Mouse (Mus musculus): Measurements from ENCODE around the gene Sirt3. TPM values are rescaled to one million over a fixed set of nuclear protein-coding genes. Genes with fewer than 3 reads are reported as not detected.

The Sirt3 gene
- polyA plus RNA-seq, 1 experiment from 2014 or later: 55.8 TPM

GRCm38 (mm10) chr7:140912293-140912692 lies 30.2 kb upstream of the Sirt3 start:
- no peaks in the 10 kb centered on the region for H3K9me3 ChIP-seq (replicated peaks)
- H3K27ac ChIP-seq: no peak overlapping the region
- no peak for ATAC-seq (replicated peaks; ENCODE audit: insufficient number of reproducible peaks, insufficient read depth, low FRiP score, low read depth)
- H3K9ac ChIP-seq: no peak overlapping the region
- 54% methylated on average over 3 of the region's 3 CpGs for WGBS
- H3K4me3 ChIP-seq: no peak overlapping the region
- H3K36me3 ChIP-seq: no peaks in the 10 kb centered on the region
- H3K4me1 ChIP-seq (replicated peaks): peaks cover 4% of the 10 kb centered on the region; the same call in 1 of the 2 replicates
- H3K27me3 ChIP-seq: peaks cover 1% of the 10 kb centered on the region; the same call in 1 of the 2 replicates
- no peak overlapping the region for H3K4me2 ChIP-seq

- WGBS: under 1% methylated on average over 19 of the region's 19 CpGs
- Histone ChIP-seq H3K36me3 (no peaks in the 10 kb centered on the region), H3K27ac (peak overlapping the region; percentile 45), H3K9me3 (replicated peaks) (no peaks in the 10 kb centered on the region), H3K27me3 (no peaks in the 10 kb centered on the region), H3K4me3 (peak overlapping the region; percentile 53), H3K4me1 (replicated peaks) (peaks cover 4% of the 10 kb centered on the region; the same call in 1 of the 2 replicates), H3K9ac (peak overlapping the region; percentile 54), H3K4me2 (peak overlapping the region; percentile 89)
- ATAC-seq (replicated peaks; ENCODE audit: insufficient number of reproducible peaks, insufficient read depth, low FRiP score, low read depth): peak; percentile 72
These were observed 26.6 kb upstream of the Sirt3 start for GRCm38 (mm10) chr7:140908634-140909107.

GRCm38 (mm10) chr7:140908181-140908580 lies 26.1 kb upstream of the Sirt3 start:
- Histone ChIP-seq H3K4me3 (no peak overlapping the region), H3K27me3 (no peaks in the 10 kb centered on the region), H3K9ac (no peak overlapping the region), H3K27ac (no peak overlapping the region), H3K4me2 (peak overlapping the region; percentile 89; the same call in 1 of the 2 replicates), H3K9me3 (replicated peaks) (no peaks in the 10 kb centered on the region), H3K36me3 (no peaks in the 10 kb centered on the region), H3K4me1 (replicated peaks) (peaks cover 4% of the 10 kb centered on the region; the same call in 1 of the 2 replicates)
- WGBS: 52% methylated on average over 7 of the region's 7 CpGs
- no peak for ATAC-seq (replicated peaks; ENCODE audit: insufficient number of reproducible peaks, insufficient read depth, low FRiP score, low read depth)

GRCm38 (mm10) chr7:140907697-140908096 lies 25.6 kb upstream of the Sirt3 start:
- H3K4me3 ChIP-seq: no peak overlapping the region
- WGBS: 81% methylated on average over 7 of the region's 7 CpGs

GRCm38 (mm10) chr7:140907131-140907530 lies 25.0 kb upstream of the Sirt3 start:
- H3K9ac ChIP-seq: no peak overlapping the region
- no peak overlapping the region for H3K4me2 ChIP-seq
- no peaks in the 10 kb centered on the region for H3K27me3 ChIP-seq
- ATAC-seq (replicated peaks; ENCODE audit: insufficient number of reproducible peaks, insufficient read depth, low FRiP score, low read depth): no peak
- H3K4me1 ChIP-seq (replicated peaks): peaks cover 4% of the 10 kb centered on the region; the same call in 1 of the 2 replicates
- no peak overlapping the region for H3K27ac ChIP-seq
- H3K9me3 ChIP-seq (replicated peaks): no peaks in the 10 kb centered on the region
- 68% methylated on average over 13 of the region's 13 CpGs for WGBS
- H3K4me3 ChIP-seq: no peak overlapping the region
- H3K36me3 ChIP-seq: no peaks in the 10 kb centered on the region

More at GRCm38 (mm10) chr7:140907697-140908096, 25.6 kb upstream of the Sirt3 start:
- Histone ChIP-seq H3K4me2 (no peak overlapping the region), H3K9me3 (replicated peaks) (no peaks in the 10 kb centered on the region), H3K27me3 (no peaks in the 10 kb centered on the region), H3K27ac (no peak overlapping the region), H3K36me3 (no peaks in the 10 kb centered on the region), H3K9ac (no peak overlapping the region), H3K4me1 (replicated peaks) (peaks cover 4% of the 10 kb centered on the region; the same call in 1 of the 2 replicates)
- no peak for ATAC-seq (replicated peaks; ENCODE audit: insufficient number of reproducible peaks, insufficient read depth, low FRiP score, low read depth)

GRCm38 (mm10) chr7:140905642-140906081 lies 23.6 kb upstream of the Sirt3 start:
- Histone ChIP-seq H3K4me1 (replicated peaks) (peaks cover 13% of the 10 kb centered on the region), H3K9me3 (replicated peaks) (no peaks in the 10 kb centered on the region), H3K9ac (no peak overlapping the region), H3K36me3 (no peaks in the 10 kb centered on the region), H3K4me2 (no peak overlapping the region), H3K27me3 (no peaks in the 10 kb centered on the region), H3K27ac (no peak overlapping the region), H3K4me3 (no peak overlapping the region)
- WGBS: 49% methylated on average over 2 of the region's 2 CpGs
- ATAC-seq (replicated peaks; ENCODE audit: insufficient number of reproducible peaks, insufficient read depth, low FRiP score, low read depth): no peak

- Histone ChIP-seq H3K27ac (no peak overlapping the region), H3K4me3 (no peak overlapping the region), H3K9me3 (replicated peaks) (no peaks in the 10 kb centered on the region), H3K4me2 (no peak overlapping the region), H3K27me3 (no peaks in the 10 kb centered on the region), H3K36me3 (peaks cover 9% of the 10 kb centered on the region), H3K4me1 (replicated peaks) (peaks cover 23% of the 10 kb centered on the region), H3K9ac (no peak overlapping the region)
- ATAC-seq (replicated peaks; ENCODE audit: insufficient number of reproducible peaks, insufficient read depth, low FRiP score, low read depth): no peak
- 26% methylated on average over 13 of the region's 13 CpGs for WGBS
These were observed 21.1 kb upstream of the Sirt3 start for GRCm38 (mm10) chr7:140903212-140903611.

GRCm38 (mm10) chr7:140902036-140902875 lies 20.1 kb upstream of the Sirt3 start:
- peaks cover 23% of the 10 kb centered on the region for H3K4me1 ChIP-seq (replicated peaks)
- no peaks in the 10 kb centered on the region for H3K27me3 ChIP-seq
- H3K36me3 ChIP-seq: peaks cover 19% of the 10 kb centered on the region
- no peak for ATAC-seq (replicated peaks; ENCODE audit: insufficient number of reproducible peaks, insufficient read depth, low FRiP score, low read depth)
- H3K27ac ChIP-seq: no peak overlapping the region
- no peak overlapping the region for H3K9ac ChIP-seq
- 83% methylated on average over 15 of the region's 15 CpGs for WGBS
- no peak overlapping the region for H3K4me3 ChIP-seq
- H3K9me3 ChIP-seq (replicated peaks): no peaks in the 10 kb centered on the region
- H3K4me2 ChIP-seq: no peak overlapping the region

GRCm38 (mm10) chr7:140900220-140900619 lies 18.1 kb upstream of the Sirt3 start, which contains the start of gene Cox8b:
TSS of gene Cox8b (minus strand) at chr7:140900446.
- H3K4me2 ChIP-seq: peak within 1 kb of the TSS; percentile 63
- WGBS: 40% methylated on average over 10 of the region's 10 CpGs
- H3K36me3 ChIP-seq: peaks cover 34% of the 10 kb centered on the region
- peaks cover 23% of the 10 kb centered on the region for H3K4me1 ChIP-seq (replicated peaks)
- H3K27ac ChIP-seq: peak within 1 kb of the TSS; percentile 85
- H3K9me3 ChIP-seq (replicated peaks): no peaks in the 10 kb centered on the region
- H3K9ac ChIP-seq: peak within 1 kb of the TSS; percentile 57
- peak within 1 kb of the TSS; percentile 45 for H3K4me3 ChIP-seq
- no peak; the same call in 1 of the 2 replicates for ATAC-seq (replicated peaks; ENCODE audit: insufficient number of reproducible peaks, insufficient read depth, low FRiP score, low read depth)
- H3K27me3 ChIP-seq: no peaks in the 10 kb centered on the region

GRCm38 (mm10) chr7:140899121-140899520 lies 17.0 kb upstream of the Sirt3 start:
- Histone ChIP-seq H3K4me2 (peak overlapping the region; percentile 63), H3K4me3 (peak overlapping the region; percentile 45), H3K4me1 (replicated peaks) (peaks cover 23% of the 10 kb centered on the region), H3K27me3 (no peaks in the 10 kb centered on the region), H3K9ac (peak overlapping the region; percentile 57; the same call in 1 of the 2 replicates), H3K27ac (peak overlapping the region; percentile 85), H3K36me3 (peaks cover 42% of the 10 kb centered on the region), H3K9me3 (replicated peaks) (no peaks in the 10 kb centered on the region)
- ATAC-seq (replicated peaks; ENCODE audit: insufficient number of reproducible peaks, insufficient read depth, low FRiP score, low read depth): no peak
- WGBS: 79% methylated on average over 3 of the region's 3 CpGs

- 78% methylated on average over 7 of the region's 7 CpGs for WGBS
- H3K4me3 ChIP-seq: no peak overlapping the region
- ATAC-seq (replicated peaks; ENCODE audit: insufficient number of reproducible peaks, insufficient read depth, low FRiP score, low read depth): no peak
- no peak overlapping the region for H3K4me2 ChIP-seq
- no peaks in the 10 kb centered on the region for H3K9me3 ChIP-seq (replicated peaks)
- no peaks in the 10 kb centered on the region for H3K27me3 ChIP-seq
- peaks cover 50% of the 10 kb centered on the region for H3K36me3 ChIP-seq
- peaks cover 23% of the 10 kb centered on the region for H3K4me1 ChIP-seq (replicated peaks)
- H3K9ac ChIP-seq: no peak overlapping the region
- H3K27ac ChIP-seq: no peak overlapping the region
These were observed 15.8 kb upstream of the Sirt3 start for GRCm38 (mm10) chr7:140897863-140898262.

All from heart, embryonic 15.5 days (tissue).